Mouse (Mus musculus): Measurements from ENCODE around the gene Pdilt. TPM values are rescaled to one million over a fixed set of nuclear protein-coding genes. Genes with fewer than 3 reads are reported as not detected.

The Pdilt gene
- total and polyA plus RNA-seq, 3 experiments, result 0.12 TPM; not detected in 2

DNA sequence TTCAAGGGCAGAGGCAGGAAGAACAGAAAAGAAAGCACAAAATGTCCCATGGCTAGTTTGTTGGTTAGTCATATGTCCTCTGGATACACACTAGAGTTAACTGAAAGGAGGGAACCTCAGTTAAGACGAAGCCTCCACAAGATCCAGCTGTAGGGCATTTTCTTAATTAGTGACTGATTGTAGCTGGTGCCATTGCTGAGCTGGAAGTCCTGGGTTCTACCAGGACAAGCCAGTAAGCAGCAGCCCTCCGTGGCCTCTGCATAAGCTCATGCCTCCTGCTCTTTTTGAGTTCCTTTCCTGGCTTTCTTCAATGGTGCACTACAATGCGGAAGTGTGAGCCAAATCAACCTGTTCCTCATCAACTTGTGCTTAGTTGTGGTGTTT, 37.2 kb upstream of the Pdilt start (continued):
- TF ChIP-seq RAD21 (IDR thresholded peaks at IDR 0.05; ENCODE audit: low read depth, low read length) (no peak), MYC (IDR thresholded peaks at IDR 0.05; ENCODE audit: low read depth, low read length) (no peak)

- H3K4me1 ChIP-seq (ENCODE audit: control insufficient read depth in 1 of 2, insufficient read depth in 2 of 2, low read length in 2 of 2), result no peaks in the 10 kb centered on the region
- no peaks in the 10 kb centered on the region for H3K79me2 ChIP-seq (ENCODE audit: control insufficient read depth, insufficient read depth, low read length, poor library complexity)
- H3K27ac ChIP-seq (ENCODE audit: control insufficient read depth, low read depth, low read length), result no peak overlapping the region
- H3K36me3 ChIP-seq (ENCODE audit: control insufficient read depth in 1 of 2, insufficient read depth in 2 of 2, low read length in 2 of 2), result no peaks in the 10 kb centered on the region
- no peak for DNase-seq (ENCODE audit: low read depth, low spot score)
- H3K27me3 ChIP-seq (ENCODE audit: control insufficient read depth in 1 of 2, insufficient read depth in 2 of 2, low read length in 2 of 2), result no peaks in the 10 kb centered on the region; a peak in 1 of 4 replicates
- TF ChIP-seq ZC3H11A (IDR thresholded peaks at IDR 0.05; ENCODE audit: low read depth, low read length), result no peak
- no peak for TF ChIP-seq ZMIZ1 (IDR thresholded peaks at IDR 0.05; ENCODE audit: low read depth, low read length)
- no peak for TF ChIP-seq UBTF (IDR thresholded peaks at IDR 0.05; ENCODE audit: borderline replicate concordance, insufficient read depth, low read depth, low read length)
- TF ChIP-seq MAZ (IDR thresholded peaks at IDR 0.05; ENCODE audit: low read depth, low read length), result no peak
- TF ChIP-seq RCOR1 (IDR thresholded peaks at IDR 0.05; ENCODE audit: low read depth, low read length), result no peak
- no peak for TF ChIP-seq E2F4 (IDR thresholded peaks at IDR 0.05; ENCODE audit: borderline replicate concordance, low read depth, low read length)
- no peak for TF ChIP-seq SMC3 (IDR thresholded peaks at IDR 0.05; ENCODE audit: low read depth, low read length)
- no peak for TF ChIP-seq ZNF384 (IDR thresholded peaks at IDR 0.05; ENCODE audit: low read depth, low read length)
- TF ChIP-seq MAFK (IDR thresholded peaks at IDR 0.05; ENCODE audit: borderline replicate concordance, low read depth, low read length), result no peak
- TF ChIP-seq NELFE (IDR thresholded peaks at IDR 0.05; ENCODE audit: low read depth, low read length), result no peak
- no peak for TF ChIP-seq SIN3A (IDR thresholded peaks at IDR 0.05; ENCODE audit: low read length)
- no peak for TF ChIP-seq CHD1 (IDR thresholded peaks at IDR 0.05; ENCODE audit: low read depth, low read length)
- TF ChIP-seq MEF2A (IDR thresholded peaks at IDR 0.05; ENCODE audit: extremely low read depth, insufficient replicate concordance, low read depth, low read length, poor library complexity, severe bottlenecking), result no peak
- no peak for TF ChIP-seq USF1 (IDR thresholded peaks at IDR 0.05; ENCODE audit: low read depth, low read length)
- no peak for TF ChIP-seq CHD2 (IDR thresholded peaks at IDR 0.05; ENCODE audit: low read length)
- TF ChIP-seq BHLHE40 (IDR thresholded peaks at IDR 0.05; ENCODE audit: borderline replicate concordance, low read depth, low read length), result no peak
- no peak for TF ChIP-seq KAT2A (conservative IDR thresholded peaks at IDR 0.05; ENCODE audit: low read depth, low read length)
- TF ChIP-seq TBP (IDR thresholded peaks at IDR 0.05; ENCODE audit: low read depth, low read length), result no peak
- no peak for TF ChIP-seq GATA1 (IDR thresholded peaks at IDR 0.05; ENCODE audit: low read depth, low read length)
- no peak for TF ChIP-seq MYB (IDR thresholded peaks at IDR 0.05; ENCODE audit: low read depth, low read length)
- H3K9me3 ChIP-seq (replicated peaks; ENCODE audit: insufficient read depth, low read length), result no peaks in the 10 kb centered on the region
- H3K9ac ChIP-seq (ENCODE audit: control insufficient read depth, low read depth, low read length, poor library complexity, severe bottlenecking), result no peak overlapping the region
- H3K4me3 ChIP-seq (ENCODE audit: control insufficient read depth in 1 of 2, insufficient read depth in 1 of 2, low read depth in 2 of 2, low read length in 2 of 2), result no peak overlapping the region
Measured at GRCm38 (mm10) chr7:119559789-119560451, 36.6 kb upstream of the Pdilt start.
